Mouse (Mus musculus): Measurements from ENCODE around the gene Rcbtb2. TPM values are rescaled to one million over a fixed set of nuclear protein-coding genes. Genes with fewer than 3 reads are reported as not detected.

Gene Rcbtb2
- polyA plus RNA-seq, 1 experiment from 2014 or later = 140 TPM

- H3K27ac ChIP-seq (replicated peaks) = no peak overlapping the region
- no peak overlapping the region for H3K9ac ChIP-seq (replicated peaks)
- H3K4me2 ChIP-seq (replicated peaks) = no peak overlapping the region
- no peaks in the 10 kb centered on the region for H3K9me3 ChIP-seq
- H3K27me3 ChIP-seq = no peaks in the 10 kb centered on the region
- ATAC-seq (ENCODE audit: low FRiP score, low read depth) = no peak
- WGBS = 36% methylated on average over 1 of the region's 1 CpGs
- H3K4me3 ChIP-seq = no peak overlapping the region
- peaks cover 6% of the 10 kb centered on the region; the same call in 1 of the 2 replicates for H3K4me1 ChIP-seq
- no peaks in the 10 kb centered on the region for H3K36me3 ChIP-seq
These were observed 104.0 kb downstream of the Rcbtb2 start for GRCm38 (mm10) chr14:73226849-73227248.

DNA sequence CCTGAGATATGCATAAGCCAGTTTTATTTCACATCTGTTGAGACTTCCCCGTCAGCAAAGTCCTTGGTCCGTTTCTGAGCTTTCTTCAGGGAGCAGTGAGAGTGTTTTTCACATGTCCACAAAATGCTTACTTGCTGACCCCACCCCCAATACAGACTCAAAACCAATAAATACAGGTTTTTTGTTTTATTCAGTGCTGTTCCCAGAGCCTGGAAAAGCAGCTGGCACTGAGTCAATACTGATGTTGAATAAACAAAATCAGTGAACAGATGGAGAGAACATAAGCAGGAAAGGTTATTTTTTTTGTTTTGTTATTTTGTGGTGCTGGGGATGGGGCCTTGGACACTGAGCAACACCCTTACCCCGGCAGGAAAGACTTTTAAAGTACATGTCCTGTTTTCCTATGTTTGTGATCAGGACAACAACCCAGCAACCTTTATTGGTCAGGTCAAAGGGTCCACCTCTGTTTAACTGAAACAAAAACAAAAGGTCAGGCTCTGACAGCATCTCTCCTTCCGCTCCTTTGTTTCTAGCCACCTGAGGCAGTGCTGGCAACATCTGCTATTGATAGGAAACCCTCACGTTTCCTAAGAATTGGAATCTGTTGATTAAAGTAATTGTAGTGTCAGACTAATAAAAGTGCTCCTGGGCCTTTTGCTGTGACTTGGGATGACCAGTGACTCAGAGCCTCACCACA, 108.6 kb downstream of the Rcbtb2 start:
- Histone ChIP-seq H3K9me3 (no peaks in the 10 kb centered on the region), H3K27ac (replicated peaks) (0 out of 2 replicates have a peak overlapping the region, but pooled peaks have one; percentile 4), H3K27me3 (no peaks in the 10 kb centered on the region), H3K4me2 (replicated peaks) (no peak overlapping the region), H3K36me3 (no peaks in the 10 kb centered on the region), H3K4me1 (peaks cover 15% of the 10 kb centered on the region; the same call in 1 of the 2 replicates), H3K9ac (replicated peaks) (no peak overlapping the region), H3K4me3 (no peak overlapping the region)
- ATAC-seq (ENCODE audit: low FRiP score, low read depth) = no peak
- WGBS = 32% methylated on average over 5 of the region's 5 CpGs

DNA sequence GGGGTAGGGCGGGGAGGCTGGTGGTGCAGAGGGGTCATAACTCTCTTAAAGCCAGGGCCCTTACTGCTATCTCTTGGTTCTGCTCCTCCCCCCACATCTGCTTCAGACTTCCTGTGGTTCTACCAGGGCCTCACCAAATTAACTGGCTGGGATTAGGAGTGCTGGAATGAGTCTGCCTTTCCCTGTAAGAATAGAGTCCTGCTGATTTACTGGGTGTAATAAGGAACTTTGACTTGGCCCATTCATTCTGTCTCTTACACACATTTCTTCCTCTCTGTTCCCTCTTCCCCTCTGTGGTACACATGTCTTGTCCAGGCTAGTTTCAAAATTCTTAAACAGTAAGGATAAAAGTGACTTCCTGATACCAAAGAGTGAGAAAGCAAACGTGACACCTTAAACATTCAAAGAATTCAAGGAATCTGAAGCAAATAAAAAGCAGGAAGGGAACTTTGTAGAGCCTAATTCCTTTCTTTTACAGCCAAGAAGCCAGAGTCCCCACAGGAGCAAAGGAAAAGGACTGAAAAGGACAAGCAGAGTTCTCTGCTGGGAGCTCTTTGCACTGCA, 111.7 kb downstream of the Rcbtb2 start:
- WGBS = 9% methylated on average over 2 of the region's 2 CpGs

GRCm38 (mm10) chr14:73237848-73238321, 115.0 kb downstream of the Rcbtb2 start, which contains the start of gene Lpar6:
Lpar6 (plus strand) TSS chr14:73237895.
- 0 out of 2 replicates have a peak, but pooled peaks cover 8% of the 10 kb centered on the region for H3K4me1 ChIP-seq
- H3K9ac ChIP-seq (replicated peaks) = peak within 1 kb of the TSS; percentile 77
- H3K4me2 ChIP-seq (replicated peaks) = peak within 1 kb of the TSS; percentile 56
- peak within 1 kb of the TSS; percentile 92 for H3K27ac ChIP-seq (replicated peaks)
- H3K36me3 ChIP-seq = peaks cover 7% of the 10 kb centered on the region; the same call in 1 of the 2 replicates
- peak; percentile 82 for ATAC-seq (ENCODE audit: low FRiP score, low read depth)
- peak within 1 kb of the TSS; percentile 54 for H3K4me3 ChIP-seq
- WGBS = 0% methylated on average over 19 of the region's 19 CpGs
- H3K27me3 ChIP-seq = no peaks in the 10 kb centered on the region
- no peaks in the 10 kb centered on the region for H3K9me3 ChIP-seq

More for the DNA sequence above, 111.7 kb downstream of the Rcbtb2 start:
- H3K4me3 ChIP-seq = no peak overlapping the region
- no peak overlapping the region for H3K9ac ChIP-seq (replicated peaks)
- H3K4me2 ChIP-seq (replicated peaks) = no peak overlapping the region
- peaks cover 15% of the 10 kb centered on the region; the same call in 1 of the 2 replicates for H3K4me1 ChIP-seq
- no peak for ATAC-seq (ENCODE audit: low FRiP score, low read depth)
- no peaks in the 10 kb centered on the region for H3K27me3 ChIP-seq
- H3K36me3 ChIP-seq = no peaks in the 10 kb centered on the region
- no peaks in the 10 kb centered on the region for H3K9me3 ChIP-seq
- H3K27ac ChIP-seq (replicated peaks) = peak overlapping the region; percentile 54

DNA sequence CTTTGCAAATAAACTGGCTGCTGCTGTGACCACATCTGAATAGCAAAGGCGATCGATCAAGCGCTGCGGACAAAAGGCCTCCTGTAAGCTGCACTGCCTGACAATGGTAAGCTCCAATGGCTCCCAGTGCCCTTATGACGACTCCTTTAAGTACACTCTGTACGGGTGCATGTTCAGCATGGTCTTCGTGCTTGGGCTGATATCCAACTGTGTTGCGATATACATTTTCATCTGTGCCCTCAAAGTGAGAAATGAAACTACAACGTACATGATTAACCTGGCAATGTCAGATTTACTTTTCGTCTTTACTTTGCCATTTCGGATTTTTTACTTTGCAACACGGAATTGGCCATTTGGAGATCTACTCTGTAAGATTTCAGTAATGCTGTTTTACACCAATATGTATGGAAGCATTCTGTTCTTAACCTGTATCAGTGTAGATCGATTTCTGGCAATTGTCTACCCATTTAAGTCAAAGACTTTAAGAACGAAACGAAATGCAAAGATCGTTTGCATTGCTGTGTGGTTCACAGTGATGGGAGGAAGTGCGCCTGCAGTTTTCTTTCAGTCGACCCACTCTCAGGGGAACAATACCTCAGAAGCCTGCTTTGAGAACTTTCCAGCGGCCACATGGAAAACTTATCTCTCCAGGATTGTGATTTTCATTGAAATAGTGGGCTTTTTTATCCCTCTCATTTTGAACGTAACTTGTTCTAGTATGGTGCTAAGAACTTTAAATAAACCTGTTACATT, 115.8 kb downstream of the Rcbtb2 start:
- under 1% methylated on average over 20 of the region's 20 CpGs for WGBS
- Histone ChIP-seq H3K4me2 (replicated peaks) (peak overlapping the region; percentile 56), H3K27me3 (no peaks in the 10 kb centered on the region), H3K9ac (replicated peaks) (peak overlapping the region; percentile 77), H3K4me3 (peak overlapping the region; percentile 54), H3K27ac (replicated peaks) (peak overlapping the region; percentile 92), H3K4me1 (0 out of 2 replicates have a peak, but pooled peaks cover 8% of the 10 kb centered on the region), H3K36me3 (peaks cover 7% of the 10 kb centered on the region), H3K9me3 (no peaks in the 10 kb centered on the region)
- ATAC-seq (ENCODE audit: low FRiP score, low read depth) = peak; percentile 87

DNA sequence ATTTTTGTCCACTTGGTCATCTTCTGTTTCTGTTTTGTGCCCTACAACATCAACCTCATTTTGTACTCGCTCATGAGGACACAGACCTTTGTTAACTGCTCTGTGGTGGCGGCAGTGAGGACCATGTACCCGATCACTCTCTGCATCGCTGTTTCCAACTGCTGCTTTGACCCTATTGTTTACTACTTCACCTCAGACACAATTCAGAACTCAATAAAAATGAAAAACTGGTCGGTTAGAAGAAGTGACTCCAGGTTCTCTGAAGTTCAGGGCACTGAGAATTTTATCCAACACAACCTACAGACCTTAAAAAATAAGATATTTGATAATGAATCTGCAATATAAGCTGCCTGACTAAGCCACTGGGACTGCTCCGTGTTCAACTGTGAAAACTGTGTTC, 116.5 kb downstream of the Rcbtb2 start:
- H3K4me2 ChIP-seq (replicated peaks) = peak overlapping the region; percentile 56
- ATAC-seq (ENCODE audit: low FRiP score, low read depth) = peak; percentile 65

GRCm38 (mm10) chr14:73239857-73240256, 117.0 kb downstream of the Rcbtb2 start:
- Histone ChIP-seq H3K9ac (replicated peaks) (no peak overlapping the region), H3K27me3 (no peaks in the 10 kb centered on the region), H3K4me2 (replicated peaks) (peak overlapping the region; percentile 35), H3K4me3 (peak overlapping the region; percentile 20; the same call in 1 of the 2 replicates), H3K36me3 (peaks cover 10% of the 10 kb centered on the region), H3K27ac (replicated peaks) (no peak overlapping the region), H3K4me1 (0 out of 2 replicates have a peak, but pooled peaks cover under 1% of the 10 kb centered on the region), H3K9me3 (no peaks in the 10 kb centered on the region)
- 50% methylated on average over 3 of the region's 3 CpGs for WGBS
- ATAC-seq (ENCODE audit: low FRiP score, low read depth) = no peak

More for the DNA sequence above, 116.5 kb downstream of the Rcbtb2 start:
- WGBS = 0% methylated on average over 6 of the region's 6 CpGs
- H3K27me3 ChIP-seq = no peaks in the 10 kb centered on the region
- H3K9ac ChIP-seq (replicated peaks) = peak overlapping the region; percentile 77
- 0 out of 2 replicates have a peak, but pooled peaks cover 6% of the 10 kb centered on the region for H3K4me1 ChIP-seq
- peaks cover 10% of the 10 kb centered on the region for H3K36me3 ChIP-seq
- no peaks in the 10 kb centered on the region for H3K9me3 ChIP-seq
- H3K27ac ChIP-seq (replicated peaks) = peak overlapping the region; percentile 92
- peak overlapping the region; percentile 54 for H3K4me3 ChIP-seq

DNA sequence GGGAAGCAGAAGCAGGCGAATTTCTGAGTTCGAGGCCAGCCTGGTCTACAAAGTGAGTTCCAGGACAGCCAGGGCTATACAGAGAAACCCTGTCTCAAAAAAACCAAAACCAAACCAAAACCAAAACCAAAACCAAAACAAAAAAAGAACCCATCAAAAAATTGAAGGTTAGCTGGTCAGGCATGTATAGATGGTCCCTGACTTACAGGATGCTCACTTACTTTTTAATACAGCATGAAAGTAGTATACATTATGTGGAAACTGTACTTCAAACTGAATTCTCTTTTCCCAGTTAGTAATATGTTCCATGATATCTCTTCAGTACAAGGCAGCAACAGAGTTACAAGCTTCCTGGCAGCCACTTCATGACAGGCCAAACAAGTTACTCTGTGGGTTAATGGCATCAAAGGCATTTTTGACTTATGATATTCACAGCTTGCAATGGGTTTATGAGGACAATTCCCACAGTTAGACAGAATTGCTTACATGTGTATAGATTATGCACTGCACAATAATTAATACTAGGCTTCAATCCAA, 121.3 kb downstream of the Rcbtb2 start:
- peaks cover 10% of the 10 kb centered on the region for H3K36me3 ChIP-seq
- H3K9ac ChIP-seq (replicated peaks) = no peak overlapping the region
- H3K4me3 ChIP-seq = no peak overlapping the region
- H3K4me1 ChIP-seq = no peaks in the 10 kb centered on the region
- no peak overlapping the region for H3K27ac ChIP-seq (replicated peaks)
- H3K9me3 ChIP-seq = no peaks in the 10 kb centered on the region
- H3K4me2 ChIP-seq (replicated peaks) = no peak overlapping the region
- no peak for ATAC-seq (ENCODE audit: low FRiP score, low read depth)
- 100% methylated on average over 2 of the region's 2 CpGs for WGBS
- H3K27me3 ChIP-seq = no peaks in the 10 kb centered on the region

- H3K9me3 ChIP-seq = no peaks in the 10 kb centered on the region
- no peaks in the 10 kb centered on the region for H3K36me3 ChIP-seq
- WGBS = 99% methylated on average over 2 of the region's 2 CpGs
- H3K4me1 ChIP-seq = no peaks in the 10 kb centered on the region
- no peak overlapping the region for H3K4me2 ChIP-seq (replicated peaks)
- no peaks in the 10 kb centered on the region for H3K27me3 ChIP-seq
- H3K27ac ChIP-seq (replicated peaks) = no peak overlapping the region
- ATAC-seq (ENCODE audit: low FRiP score, low read depth) = no peak
- no peak overlapping the region for H3K9ac ChIP-seq (replicated peaks)
- no peak overlapping the region for H3K4me3 ChIP-seq
These were observed 127.2 kb downstream of the Rcbtb2 start for GRCm38 (mm10) chr14:73250056-73250455.

- Histone ChIP-seq H3K27ac (replicated peaks) (no peak overlapping the region), H3K36me3 (no peaks in the 10 kb centered on the region), H3K4me1 (no peaks in the 10 kb centered on the region), H3K4me2 (replicated peaks) (no peak overlapping the region), H3K9ac (replicated peaks) (no peak overlapping the region), H3K4me3 (no peak overlapping the region), H3K27me3 (no peaks in the 10 kb centered on the region), H3K9me3 (no peaks in the 10 kb centered on the region)
- ATAC-seq (ENCODE audit: low FRiP score, low read depth) = no peak
- WGBS = 70% methylated on average over 2 of the region's 2 CpGs
These were observed 129.4 kb downstream of the Rcbtb2 start for GRCm38 (mm10) chr14:73252276-73252675.

- Histone ChIP-seq H3K9me3 (no peaks in the 10 kb centered on the region), H3K27me3 (no peaks in the 10 kb centered on the region), H3K36me3 (no peaks in the 10 kb centered on the region), H3K9ac (replicated peaks) (no peak overlapping the region), H3K4me1 (no peaks in the 10 kb centered on the region), H3K27ac (replicated peaks) (no peak overlapping the region), H3K4me2 (replicated peaks) (no peak overlapping the region), H3K4me3 (no peak overlapping the region)
- 50% methylated on average over 6 of the region's 6 CpGs for WGBS
- ATAC-seq (ENCODE audit: low FRiP score, low read depth) = no peak
These were observed 130.8 kb downstream of the Rcbtb2 start for GRCm38 (mm10) chr14:73253453-73254251.

Data from midbrain, embryonic 12.5 days (tissue).